Mouse (Mus musculus) heart, embryonic 14.5 days (tissue): Measurements from ENCODE around the gene Thap12. TPM values are rescaled to one million over a fixed set of nuclear protein-coding genes. Genes with fewer than 3 reads are reported as not detected.

Source experiments
- ATAC-seq: fragments of 200-750 bp; cut with Nextera tagmentation; 2 replicates; pipeline ENCODE4 v1.8.0; 2017; ENCODE audit warnings: low read depth, moderate TSS enrichment; ENCODE audit not compliant: insufficient number of reproducible peaks, insufficient read depth, low FRiP score
- H3K27ac ChIP-seq, 2 experiments: fragments of 200-500 bp in 1 of 2; fragments of 300-500 bp in 1 of 2; sonication (generic) in 1 of 2; replicated peaks in 1 of 2; 2 replicates each; pipeline ENCODE4 v1.5.1; 2012 to 2014; ENCODE audit warnings: low read depth in 2 of 2, low read length in 2 of 2, control low read depth in 1 of 2, mild to moderate bottlenecking in 1 of 2, mixed read lengths in 1 of 2; ENCODE audit not compliant: control insufficient read depth in 1 of 2, insufficient read depth in 1 of 2
- H3K27me3 ChIP-seq: fragments of 300-500 bp; sonication (generic); 2 replicates; pipeline ENCODE4 v1.6.1; 2014; ENCODE audit warnings: mild to moderate bottlenecking, low read length, control low read depth; ENCODE audit not compliant: control insufficient read depth, insufficient read depth
- H3K36me3 ChIP-seq: fragments of 300-500 bp; sonication (generic); 2 replicates; pipeline ENCODE4 v1.6.1; 2014; ENCODE audit warnings: mild to moderate bottlenecking, control low read depth, low read length, mixed read lengths; ENCODE audit not compliant: control insufficient read depth, insufficient read depth
- H3K4me1 ChIP-seq, 2 experiments: fragments of 200-500 bp in 1 of 2; fragments of 300-500 bp in 1 of 2; sonication (generic) in 1 of 2; 2 replicates each; pipeline ENCODE4 v1.6.1; 2012 to 2014; ENCODE audit warnings: low read length in 2 of 2, control low read depth in 1 of 2, mixed read lengths in 1 of 2; ENCODE audit not compliant: control insufficient read depth in 2 of 2, insufficient read depth in 2 of 2
- H3K4me2 ChIP-seq: fragments of 300-500 bp; sonication (generic); 2 replicates; pipeline ENCODE4 v1.6.1; 2014; ENCODE audit warnings: mild to moderate bottlenecking, low read length
- H3K4me3 ChIP-seq, 2 experiments: fragments of 200-500 bp in 1 of 2; fragments of 300-500 bp in 1 of 2; sonication (generic) in 1 of 2; 2 replicates each; pipeline ENCODE4 v1.5.1; 2012 to 2014; ENCODE audit warnings: low read length in 2 of 2, mild to moderate bottlenecking in 2 of 2, control low read depth in 1 of 2, low read depth in 1 of 2, moderate library complexity in 1 of 2; ENCODE audit not compliant: control insufficient read depth in 1 of 2, insufficient read depth in 1 of 2
- H3K9ac ChIP-seq: fragments of 300-500 bp; sonication (generic); 2 replicates; pipeline ENCODE4 v1.6.1; 2014; ENCODE audit warnings: mild to moderate bottlenecking, low read length
- H3K9me3 ChIP-seq: fragments of 300-500 bp; sonication (generic); 2 replicates; pipeline ENCODE4 v1.6.1; 2016; ENCODE audit warnings: low read length, control low read depth; ENCODE audit not compliant: control insufficient read depth
- WGBS: fragments of 180-500 bp; shearing (Covaris S2); extraction: QIAGEN DNeasy Blood & Tissue Kit; methylation state at CpG from one replicate; pipeline ENCODE4 v1.1.7; 2014; 5-methylcytosine and 5-hydroxymethylcytosine counted together
- polyA plus RNA-seq: library from polyadenylated mRNA; unstranded; fragments of >200 nt; fragmentation: Nextera tagmentation; extraction: Ambion mirVana; gene quantifications from 2 replicates; pipeline ENCODE4 v1.2.1, GENCODE M21; 2014

Thap12 gene
- polyA plus RNA-seq: 44.9 and 48.6 TPM in 2 replicates

GRCm38 (mm10) chr7:98702283-98703240 lies at the start of gene Thap12:
TSS of gene Thap12 (plus strand) at chr7:98703103.
- H3K4me2 ChIP-seq: peak within 1 kb of the TSS; percentile 92
- peak; percentile 97 for ATAC-seq
- peak within 1 kb of the TSS; percentile 93 to 98 for H3K4me3 ChIP-seq
- peaks cover 2 to 26% of the 10 kb centered on the region in 2 experiments; a peak in 3 of 4 replicates for H3K4me1 ChIP-seq
- peak within 1 kb of the TSS; percentile 88 for H3K27ac ChIP-seq
- peak within 1 kb of the TSS; percentile 98 for H3K9ac ChIP-seq
- no peaks in the 10 kb centered on the region for H3K9me3 ChIP-seq
- H3K36me3 ChIP-seq: no peaks in the 10 kb centered on the region
- no peaks in the 10 kb centered on the region for H3K27me3 ChIP-seq
- WGBS: 2% methylated on average over 56 of the region's 65 CpGs

DNA sequence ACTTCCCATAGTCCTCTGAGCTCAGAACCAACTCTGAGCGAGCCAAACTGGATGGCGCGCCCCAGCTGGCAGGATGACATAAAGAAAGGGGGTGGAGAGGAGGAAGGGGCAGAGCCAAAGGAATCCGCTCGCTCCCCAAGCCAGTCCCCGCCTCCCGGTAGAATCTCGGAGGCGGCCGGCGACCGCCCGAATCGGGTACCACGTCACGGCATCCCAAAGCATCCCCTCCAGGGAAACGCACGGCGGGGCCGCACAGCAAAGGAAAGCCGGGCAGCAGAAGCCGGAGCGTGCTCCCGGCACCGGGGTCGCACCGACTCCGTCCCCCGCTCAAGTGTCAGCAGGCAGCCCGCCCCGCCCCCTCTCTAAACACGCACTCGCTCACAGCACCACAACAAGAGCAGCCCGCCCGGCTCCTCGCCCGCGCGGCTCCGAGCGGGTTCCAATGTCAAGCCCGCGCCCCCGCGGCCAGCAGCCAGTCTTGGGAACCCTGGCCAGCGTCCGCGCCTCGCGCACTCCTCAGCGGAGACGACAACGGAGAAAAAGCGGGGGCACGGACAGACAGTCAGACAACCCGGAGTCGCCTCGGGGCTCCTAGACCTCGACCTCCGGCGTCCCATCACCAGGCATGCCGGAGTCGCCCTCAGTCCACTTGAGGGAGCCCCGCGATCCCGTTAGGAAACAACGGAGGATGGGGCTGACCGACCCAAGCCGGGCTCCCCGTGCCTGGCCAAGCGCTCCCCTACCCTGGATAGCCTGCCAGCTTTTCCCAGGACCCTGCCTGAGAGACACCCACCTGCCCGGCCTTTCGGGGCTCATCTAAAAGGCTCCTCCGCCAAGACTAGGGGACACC lies 47.0 kb upstream of the Thap12 start:
- Histone ChIP-seq H3K36me3 (peaks cover 28% of the 10 kb centered on the region), H3K9me3 (no peaks in the 10 kb centered on the region), H3K4me3 (peak overlapping the region; percentile 90 to 95), H3K4me1 (peaks cover 0 to 18% of the 10 kb centered on the region in 2 experiments; a peak in 2 of 4 replicates), H3K4me2 (peak overlapping the region; percentile 62), H3K9ac (peak overlapping the region; percentile 95), H3K27ac (peak overlapping the region; percentile 86 to 97), H3K27me3 (no peaks in the 10 kb centered on the region)
- peak; percentile 61 for ATAC-seq
- under 1% methylated on average over 73 of the region's 74 CpGs for WGBS

- ATAC-seq: peak; percentile 95
- Histone ChIP-seq H3K27me3 (no peaks in the 10 kb centered on the region), H3K4me2 (peak within 1 kb of the TSS; percentile 62), H3K4me3 (peak within 1 kb of the TSS; percentile 90 to 95), H3K9ac (peak within 1 kb of the TSS; percentile 95), H3K27ac (peak within 1 kb of the TSS; percentile 97 to 99), H3K36me3 (peaks cover 28% of the 10 kb centered on the region), H3K4me1 (peaks cover 0 to 18% of the 10 kb centered on the region in 2 experiments; a peak in 2 of 4 replicates), H3K9me3 (no peaks in the 10 kb centered on the region)
- WGBS: under 1% methylated on average over 42 of the region's 42 CpGs
Observed at GRCm38 (mm10) chr7:98656531-98657221, 46.2 kb upstream of the Thap12 start, which contains the start of gene Emsy. TSS of gene Emsy (minus strand) at chr7:98656783.

DNA sequence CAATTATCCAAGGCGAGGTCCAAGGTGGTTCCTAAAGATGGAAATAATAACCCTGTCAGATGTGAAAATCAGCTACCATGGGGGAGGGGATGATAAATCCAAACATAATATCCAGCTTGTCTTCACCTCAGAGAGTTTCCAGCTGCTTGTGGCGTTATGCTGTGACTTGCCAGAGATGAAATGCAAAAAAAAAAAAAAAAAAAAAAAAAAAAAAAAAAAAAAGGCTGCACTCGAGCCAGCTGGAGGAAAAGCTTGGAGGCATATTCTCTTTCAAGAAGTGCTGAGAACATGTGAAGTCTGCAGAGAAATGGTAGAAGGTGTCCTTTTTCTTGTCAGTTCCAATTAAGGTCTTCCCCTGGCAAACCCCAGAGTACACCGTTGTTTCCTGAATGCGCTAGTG lies 37.7 kb upstream of the Thap12 start:
- 57% methylated on average over 5 of the region's 5 CpGs for WGBS
- no peaks in the 10 kb centered on the region for H3K36me3 ChIP-seq
- H3K4me2 ChIP-seq: no peak overlapping the region
- H3K9me3 ChIP-seq: no peaks in the 10 kb centered on the region
- H3K27ac ChIP-seq: no peak overlapping the region
- H3K4me1 ChIP-seq: peaks cover 0 to 8% of the 10 kb centered on the region in 2 experiments; a peak in 3 of 4 replicates
- no peak overlapping the region for H3K9ac ChIP-seq
- ATAC-seq: no peak
- no peaks in the 10 kb centered on the region for H3K27me3 ChIP-seq
- H3K4me3 ChIP-seq: no peak overlapping the region

GRCm38 (mm10) chr7:98665726-98666125 lies 37.2 kb upstream of the Thap12 start:
- H3K36me3 ChIP-seq: no peaks in the 10 kb centered on the region
- 80% methylated on average over 6 of the region's 6 CpGs for WGBS
- H3K9me3 ChIP-seq: no peaks in the 10 kb centered on the region
- no peaks in the 10 kb centered on the region for H3K27me3 ChIP-seq
- no peak overlapping the region for H3K9ac ChIP-seq
- H3K4me2 ChIP-seq: no peak overlapping the region
- peaks cover 0 to 8% of the 10 kb centered on the region in 2 experiments; a peak in 3 of 4 replicates for H3K4me1 ChIP-seq
- H3K27ac ChIP-seq: no peak overlapping the region
- no peak for ATAC-seq
- H3K4me3 ChIP-seq: no peak overlapping the region

- Histone ChIP-seq H3K27me3 (no peaks in the 10 kb centered on the region), H3K4me3 (no peak overlapping the region), H3K27ac (no peak overlapping the region), H3K4me1 (peaks cover 16 to 26% of the 10 kb centered on the region in 2 experiments), H3K4me2 (no peak overlapping the region), H3K36me3 (no peaks in the 10 kb centered on the region), H3K9ac (no peak overlapping the region), H3K9me3 (no peaks in the 10 kb centered on the region)
- 55% methylated on average over 6 of the region's 6 CpGs for WGBS
- no peak for ATAC-seq
Observed at GRCm38 (mm10) chr7:98667956-98668746, 34.8 kb upstream of the Thap12 start.
